Mouse (Mus musculus): Measurements from ENCODE around the gene Nip7. TPM values are rescaled to one million over a fixed set of nuclear protein-coding genes. Genes with fewer than 3 reads are reported as not detected.
"Not testable (repeated sequence)": the region's sequence is repeated elsewhere in the genome, so short reads cannot be mapped to it uniquely, and the experiment has no call there.

Nip7 gene
- polyA plus RNA-seq, 2 experiments = 103 to 123 TPM

GRCm38 (mm10) chr8:107100635-107101034 is 44.0 kb downstream of the Nip7 start:
- 67% methylated on average over 2 of the region's 2 CpGs for WGBS
- H3K4me1 ChIP-seq (ENCODE audit: control insufficient read depth, insufficient read depth, low read length) = no peaks in the 10 kb centered on the region
- H3K9me3 ChIP-seq (ENCODE audit: control insufficient read depth, low read length) = no peaks in the 10 kb centered on the region
- ATAC-seq (ENCODE audit: low FRiP score, low read depth) = no peak
- TF ChIP-seq POLR2A (IDR thresholded peaks at IDR 0.05; ENCODE audit: borderline replicate concordance, extremely low read depth, insufficient read depth, insufficient read length) = no peak
- no peak overlapping the region for H3K4me3 ChIP-seq (replicated peaks; ENCODE audit: low read length)
- no peaks in the 10 kb centered on the region for H3K36me3 ChIP-seq (ENCODE audit: control insufficient read depth, insufficient read depth, low read length)
- H3K27ac ChIP-seq (replicated peaks; ENCODE audit: low read depth, low read length) = no peak overlapping the region; the same call in 1 of the 2 replicates
- no peaks in the 10 kb centered on the region for H3K27me3 ChIP-seq (ENCODE audit: control insufficient read depth, insufficient read depth, low read length)
- peak; percentile 30 for DNase-seq (ENCODE audit: low spot score)
- H3K4me2 ChIP-seq (replicated peaks; ENCODE audit: low read depth, low read length, severe bottlenecking) = no peak overlapping the region
- no peak overlapping the region for H3K9ac ChIP-seq (ENCODE audit: low read depth, low read length, severe bottlenecking)

GRCm38 (mm10) chr8:107104547-107104946 is 47.9 kb downstream of the Nip7 start:
- DNase-seq (ENCODE audit: low spot score) (peak; percentile 71), ATAC-seq (ENCODE audit: low FRiP score, low read depth) (peak; percentile 41)

GRCm38 (mm10) chr8:107108089-107108488 is 51.4 kb downstream of the Nip7 start:
- not testable (repeated sequence) for ATAC-seq (ENCODE audit: low FRiP score, low read depth); H3K4me2 ChIP-seq (replicated peaks; ENCODE audit: low read depth, low read length, severe bottlenecking); H3K27ac ChIP-seq (replicated peaks; ENCODE audit: low read depth, low read length); H3K27me3 ChIP-seq (ENCODE audit: control insufficient read depth, insufficient read depth, low read length); H3K9me3 ChIP-seq (ENCODE audit: control insufficient read depth, low read length); H3K36me3 ChIP-seq (ENCODE audit: control insufficient read depth, insufficient read depth, low read length); H3K4me3 ChIP-seq (replicated peaks; ENCODE audit: low read length); DNase-seq (ENCODE audit: low spot score); H3K9ac ChIP-seq (ENCODE audit: low read depth, low read length, severe bottlenecking); H3K4me1 ChIP-seq (ENCODE audit: control insufficient read depth, insufficient read depth, low read length)
- 95% methylated on average over 5 of the region's 5 CpGs for WGBS

More at GRCm38 (mm10) chr8:107104547-107104946, 47.9 kb downstream of the Nip7 start:
- Histone ChIP-seq H3K4me3 (replicated peaks; ENCODE audit: low read length) (no peak overlapping the region), H3K4me2 (replicated peaks; ENCODE audit: low read depth, low read length, severe bottlenecking) (no peak overlapping the region), H3K36me3 (ENCODE audit: control insufficient read depth, insufficient read depth, low read length) (no peaks in the 10 kb centered on the region), H3K27ac (replicated peaks; ENCODE audit: low read depth, low read length) (no peak overlapping the region), H3K4me1 (ENCODE audit: control insufficient read depth, insufficient read depth, low read length) (no peaks in the 10 kb centered on the region), H3K9ac (ENCODE audit: low read depth, low read length, severe bottlenecking) (no peak overlapping the region), H3K27me3 (ENCODE audit: control insufficient read depth, insufficient read depth, low read length) (no peaks in the 10 kb centered on the region), H3K9me3 (ENCODE audit: control insufficient read depth, low read length) (no peaks in the 10 kb centered on the region)
- no peak for TF ChIP-seq POLR2A (IDR thresholded peaks at IDR 0.05; ENCODE audit: borderline replicate concordance, extremely low read depth, insufficient read depth, insufficient read length)
- WGBS = 7% methylated on average over 4 of the region's 4 CpGs

- no peak overlapping the region for H3K9ac ChIP-seq (ENCODE audit: low read depth, low read length, severe bottlenecking)
- ATAC-seq (ENCODE audit: low FRiP score, low read depth) = no peak
- H3K4me2 ChIP-seq (replicated peaks; ENCODE audit: low read depth, low read length, severe bottlenecking) = no peak overlapping the region
- H3K27me3 ChIP-seq (ENCODE audit: control insufficient read depth, insufficient read depth, low read length) = no peaks in the 10 kb centered on the region
- H3K4me1 ChIP-seq (ENCODE audit: control insufficient read depth, insufficient read depth, low read length) = peaks cover 14% of the 10 kb centered on the region
- no peak overlapping the region for H3K4me3 ChIP-seq (replicated peaks; ENCODE audit: low read length)
- TF ChIP-seq POLR2A (IDR thresholded peaks at IDR 0.05; ENCODE audit: borderline replicate concordance, extremely low read depth, insufficient read depth, insufficient read length) = no peak
- no peaks in the 10 kb centered on the region for H3K36me3 ChIP-seq (ENCODE audit: control insufficient read depth, insufficient read depth, low read length)
- no peak for DNase-seq (ENCODE audit: low spot score)
- no peak overlapping the region for H3K27ac ChIP-seq (replicated peaks; ENCODE audit: low read depth, low read length)
- no peaks in the 10 kb centered on the region for H3K9me3 ChIP-seq (ENCODE audit: control insufficient read depth, low read length)
- WGBS = 68% methylated on average over 23 of the region's 23 CpGs
Observed at GRCm38 (mm10) chr8:107108978-107109720, 52.5 kb downstream of the Nip7 start.

GRCm38 (mm10) chr8:107109816-107110435 is 53.2 kb downstream of the Nip7 start:
- H3K4me3 ChIP-seq (replicated peaks; ENCODE audit: low read length) = no peak overlapping the region
- H3K36me3 ChIP-seq (ENCODE audit: control insufficient read depth, insufficient read depth, low read length) = no peaks in the 10 kb centered on the region
- no peaks in the 10 kb centered on the region for H3K27me3 ChIP-seq (ENCODE audit: control insufficient read depth, insufficient read depth, low read length)
- H3K9ac ChIP-seq (ENCODE audit: low read depth, low read length, severe bottlenecking) = no peak overlapping the region
- TF ChIP-seq POLR2A (IDR thresholded peaks at IDR 0.05; ENCODE audit: borderline replicate concordance, extremely low read depth, insufficient read depth, insufficient read length) = no peak
- no peak overlapping the region for H3K27ac ChIP-seq (replicated peaks; ENCODE audit: low read depth, low read length)
- DNase-seq (ENCODE audit: low spot score) = no peak
- 80% methylated on average over 5 of the region's 5 CpGs for WGBS
- peaks cover 21% of the 10 kb centered on the region for H3K4me1 ChIP-seq (ENCODE audit: control insufficient read depth, insufficient read depth, low read length)
- no peak for ATAC-seq (ENCODE audit: low FRiP score, low read depth)
- H3K9me3 ChIP-seq (ENCODE audit: control insufficient read depth, low read length) = no peaks in the 10 kb centered on the region
- no peak overlapping the region for H3K4me2 ChIP-seq (replicated peaks; ENCODE audit: low read depth, low read length, severe bottlenecking)

Small RNA genes lying within 50 kb of the gene (microRNA-seq; reads per million reads assigned to microRNA genes)
- 1.1 reads per million for gene Mir7075

Other genes with a start within 250 kb of the Nip7 start
- 1.9 and 2.0 TPM in 2 replicates for gene Has3, start 186.6 kb upstream of the Nip7 start, polyA plus RNA-seq (2012; rRNA removed)
- 0.53 and 0.58 TPM in 2 replicates for gene Has3, start 186.6 kb upstream of the Nip7 start, polyA plus RNA-seq (2014; fragmentation: Nextera tagmentation; extraction: Ambion mirVana)
- gene Utp4, start 163.2 kb upstream of the Nip7 start, polyA plus RNA-seq (2012; rRNA removed) = 50.7 and 53.3 TPM in 2 replicates
- 61.9 and 64.0 TPM in 2 replicates for gene Utp4, start 163.2 kb upstream of the Nip7 start, polyA plus RNA-seq (2014; fragmentation: Nextera tagmentation; extraction: Ambion mirVana)
- 13.9 and 15.4 TPM in 2 replicates for gene Sntb2, start 121.1 kb upstream of the Nip7 start, polyA plus RNA-seq (2012; rRNA removed)
- gene Sntb2, start 121.1 kb upstream of the Nip7 start, polyA plus RNA-seq (2014; fragmentation: Nextera tagmentation; extraction: Ambion mirVana) = 20.4 and 20.7 TPM in 2 replicates
- 40.2 and 50.8 TPM in 2 replicates for gene Vps4a, start 25.7 kb upstream of the Nip7 start, polyA plus RNA-seq (2012; rRNA removed)
- 75.8 and 82.3 TPM in 2 replicates for gene Vps4a, start 25.7 kb upstream of the Nip7 start, polyA plus RNA-seq (2014; fragmentation: Nextera tagmentation; extraction: Ambion mirVana)
- gene Pdf, start 8.3 kb upstream of the Nip7 start, polyA plus RNA-seq (2012; rRNA removed) = 34.6 and 38.7 TPM in 2 replicates
- 35.7 and 39.2 TPM in 2 replicates for gene Pdf, start 8.3 kb upstream of the Nip7 start, polyA plus RNA-seq (2014; fragmentation: Nextera tagmentation; extraction: Ambion mirVana)
- gene Cog8, start 188 bp upstream of the Nip7 start, polyA plus RNA-seq (2012; rRNA removed) = 56.7 and 68.1 TPM in 2 replicates
- gene Cog8, start 188 bp upstream of the Nip7 start, polyA plus RNA-seq (2014; fragmentation: Nextera tagmentation; extraction: Ambion mirVana) = 37.8 and 40.9 TPM in 2 replicates
- not detected in 2 replicates for gene Tmed6, start 8.8 kb downstream of the Nip7 start, polyA plus RNA-seq (2012; rRNA removed)
- gene Tmed6, start 8.8 kb downstream of the Nip7 start, polyA plus RNA-seq (2014; fragmentation: Nextera tagmentation; extraction: Ambion mirVana) = not detected in 2 replicates
- gene Terf2, start 39.7 kb downstream of the Nip7 start, polyA plus RNA-seq (2012; rRNA removed) = 34.9 and 39.0 TPM in 2 replicates
- gene Terf2, start 39.7 kb downstream of the Nip7 start, polyA plus RNA-seq (2014; fragmentation: Nextera tagmentation; extraction: Ambion mirVana) = 15.1 and 18.5 TPM in 2 replicates
- 57.2 and 60.3 TPM in 2 replicates for gene Cyb5b, start 93.8 kb downstream of the Nip7 start, polyA plus RNA-seq (2012; rRNA removed)
- 82.3 and 83.5 TPM in 2 replicates for gene Cyb5b, start 93.8 kb downstream of the Nip7 start, polyA plus RNA-seq (2014; fragmentation: Nextera tagmentation; extraction: Ambion mirVana)
- gene Nfat5, start 236.6 kb downstream of the Nip7 start, polyA plus RNA-seq (2012; rRNA removed) = 70.1 and 94.1 TPM in 2 replicates
- 17.6 and 23.1 TPM in 2 replicates for gene Nfat5, start 236.6 kb downstream of the Nip7 start, polyA plus RNA-seq (2014; fragmentation: Nextera tagmentation; extraction: Ambion mirVana)

Data from limb, embryonic 14.5 days (tissue).